Mouse (Mus musculus): ENCODE measurements around the gene Rad51. TPM values are rescaled to one million over a fixed set of nuclear protein-coding genes. Genes with fewer than 3 reads are reported as not detected.
A peak's percentile ranks its signal among the peaks of the same experiment; 100 is the strongest.

Rad51 gene
- polyA plus RNA-seq, 1 experiment from 2014 or later = 79.2 TPM

GRCm38 (mm10) chr2:119196316-119197108, 83.9 kb downstream of the Rad51 start:
- DNase-seq (ENCODE audit: low spot score) = peak; percentile 63
- peak overlapping the region; percentile 7; the same call in 1 of the 2 replicates for H3K27ac ChIP-seq (replicated peaks; ENCODE audit: low read depth, low read length)
- no peaks in the 10 kb centered on the region for H3K36me3 ChIP-seq (replicated peaks; ENCODE audit: control insufficient read depth, insufficient read depth, low read depth, low read length)
- ATAC-seq (replicated peaks; ENCODE audit: insufficient number of reproducible peaks, low FRiP score, low TSS enrichment, low read depth) = peak; percentile 66
- no peaks in the 10 kb centered on the region for H3K9me3 ChIP-seq (replicated peaks; ENCODE audit: control insufficient read depth, low read length)
- no peaks in the 10 kb centered on the region; the same call in 1 of the 2 replicates for H3K4me1 ChIP-seq (ENCODE audit: control insufficient read depth, insufficient read depth, low read length)
- no peak overlapping the region for H3K4me2 ChIP-seq (ENCODE audit: low read depth, low read length)
- no peaks in the 10 kb centered on the region for H3K27me3 ChIP-seq (ENCODE audit: control insufficient read depth, insufficient read depth, low read length)
- H3K4me3 ChIP-seq (ENCODE audit: low read depth, low read length) = no peak overlapping the region
- no peak overlapping the region for H3K9ac ChIP-seq (replicated peaks; ENCODE audit: low read length)
- 14% methylated on average over 4 of the region's 4 CpGs for WGBS

Other genes with a start within 250 kb of the Rad51 start
- 1.1 and 1.2 TPM in 2 replicates for gene Bahd1, start 212.4 kb upstream of the Rad51 start, polyA plus RNA-seq (2014; fragmentation: Nextera tagmentation; extraction: Ambion mirVana)
- 31.8 and 32.0 TPM in 2 replicates for gene Chst14, start 186.3 kb upstream of the Rad51 start, polyA plus RNA-seq (2014; fragmentation: Nextera tagmentation; extraction: Ambion mirVana)
- gene Ccdc32, start 83.4 kb upstream of the Rad51 start, polyA plus RNA-seq (2014; fragmentation: Nextera tagmentation; extraction: Ambion mirVana) = 22.6 and 26.4 TPM in 2 replicates
- 4.7 and 6.2 TPM in 2 replicates for gene Rpusd2, start 78.0 kb upstream of the Rad51 start, polyA plus RNA-seq (2014; fragmentation: Nextera tagmentation; extraction: Ambion mirVana)
- 40.8 and 43.2 TPM in 2 replicates for gene Knl1, start 65.7 kb upstream of the Rad51 start, polyA plus RNA-seq (2014; fragmentation: Nextera tagmentation; extraction: Ambion mirVana)
- 43.1 and 44.2 TPM in 2 replicates for gene Rmdn3, start 44.2 kb downstream of the Rad51 start, polyA plus RNA-seq (2014; fragmentation: Nextera tagmentation; extraction: Ambion mirVana)
- 2.9 and 6.4 TPM in 2 replicates for gene Gchfr, start 55.0 kb downstream of the Rad51 start, polyA plus RNA-seq (2014; fragmentation: Nextera tagmentation; extraction: Ambion mirVana)
- gene Gm14137, start 61.7 kb downstream of the Rad51 start, polyA plus RNA-seq (2014; fragmentation: Nextera tagmentation; extraction: Ambion mirVana) = 0.31 and 0.41 TPM in 2 replicates
- gene Zfyve19, start 95.8 kb downstream of the Rad51 start, polyA plus RNA-seq (2014; fragmentation: Nextera tagmentation; extraction: Ambion mirVana) = 44.3 and 46.1 TPM in 2 replicates
- gene Dnajc17, start 96.0 kb downstream of the Rad51 start, polyA plus RNA-seq (2014; fragmentation: Nextera tagmentation; extraction: Ambion mirVana) = 25.9 and 26.2 TPM in 2 replicates
- not detected in 2 replicates for gene Ppp1r14d, start 117.1 kb downstream of the Rad51 start, polyA plus RNA-seq (2014; fragmentation: Nextera tagmentation; extraction: Ambion mirVana)
- 8.9 and 9.8 TPM in 2 replicates for gene Spint1, start 124.6 kb downstream of the Rad51 start, polyA plus RNA-seq (2014; fragmentation: Nextera tagmentation; extraction: Ambion mirVana)
- 2.2 and 2.3 TPM in 2 replicates for gene Rhov, start 158.5 kb downstream of the Rad51 start, polyA plus RNA-seq (2014; fragmentation: Nextera tagmentation; extraction: Ambion mirVana)
- 9.2 and 9.6 TPM in 2 replicates for gene Vps18, start 175.9 kb downstream of the Rad51 start, polyA plus RNA-seq (2014; fragmentation: Nextera tagmentation; extraction: Ambion mirVana)
- gene Dll4, start 213.0 kb downstream of the Rad51 start, polyA plus RNA-seq (2014; fragmentation: Nextera tagmentation; extraction: Ambion mirVana) = 2.9 and 3.2 TPM in 2 replicates
- gene Chac1, start 238.4 kb downstream of the Rad51 start, polyA plus RNA-seq (2014; fragmentation: Nextera tagmentation; extraction: Ambion mirVana) = 0.34 and 0.46 TPM in 2 replicates